Mouse (Mus musculus) skeletal muscle tissue, adult 2 months (tissue): ENCODE measurements around the gene Olfr1383.
"Not testable (repeated sequence)": the region's sequence is repeated elsewhere in the genome, so short reads cannot be mapped to it uniquely, and the experiment has no call there.

Experiments
- DNase-seq: peaks from one replicate; pipeline ENCODE4 v3.0.0-alpha.2; 2012; ENCODE audit warnings: low read depth, low spot score

Olfr1383 gene

DNA sequence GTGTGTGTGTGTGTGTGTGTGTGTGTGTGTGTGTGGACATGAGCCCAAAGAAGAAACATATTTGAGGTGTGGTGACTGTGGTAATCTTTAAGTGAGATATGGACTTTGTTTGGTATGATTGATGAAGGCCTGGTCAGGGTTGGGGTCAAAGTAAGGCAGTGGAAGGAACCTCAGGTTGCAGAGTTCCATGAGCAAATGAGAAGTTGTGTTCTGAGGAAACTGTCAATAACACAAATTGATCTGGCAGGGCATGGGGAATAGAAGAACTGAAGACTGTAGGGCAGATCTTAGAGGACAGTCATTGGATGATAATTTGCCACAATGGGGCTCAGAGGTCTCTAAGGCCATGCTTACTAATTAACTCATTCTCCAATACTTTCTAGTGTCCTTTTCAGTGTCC lies at the start of gene Olfr1383:
Gene Olfr1383 (plus strand): TSS at position 301 of the 400 bp plus-strand sequence.
- no peak for DNase-seq

DNA sequence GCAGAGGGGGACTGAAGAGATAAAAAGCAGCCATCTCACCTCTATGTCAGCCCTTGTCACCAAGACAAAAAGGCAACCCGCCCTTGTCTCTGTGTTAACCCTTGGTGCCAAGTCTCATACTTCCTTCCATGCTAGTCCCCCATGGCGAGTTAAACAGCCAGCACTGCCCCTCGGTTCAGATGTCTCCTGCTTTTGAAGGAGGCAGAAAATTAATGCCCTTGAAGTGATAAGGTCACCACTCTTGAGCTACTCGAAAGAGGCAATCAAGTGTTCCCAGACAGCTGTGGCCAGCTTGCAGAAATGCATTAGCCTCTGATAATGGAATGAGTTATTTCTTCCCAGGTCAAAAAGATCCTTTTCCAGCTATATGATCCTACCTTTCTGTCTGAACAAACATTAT lies 33.5 kb upstream of the Olfr1383 start:
- DNase-seq = no peak

DNA sequence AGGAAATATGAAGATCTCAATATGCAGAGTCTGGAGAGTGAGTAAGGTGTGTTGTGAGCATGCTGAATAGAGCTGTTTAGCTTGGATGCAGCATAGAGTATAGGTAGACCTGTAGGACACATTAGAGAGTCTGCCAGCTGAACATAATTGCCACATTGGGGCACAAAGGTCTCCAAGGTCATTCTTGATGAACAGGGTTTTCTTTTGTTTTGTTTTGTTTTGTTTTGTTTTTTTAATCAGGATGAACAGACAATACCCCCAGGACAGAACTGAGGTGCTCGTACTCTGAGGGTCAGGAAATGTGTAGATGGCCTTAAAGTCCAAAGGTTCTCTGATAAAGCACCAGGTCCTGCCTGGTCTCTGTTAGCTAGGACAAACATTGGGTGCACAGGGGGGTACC lies 30.7 kb upstream of the Olfr1383 start, which contains the start of gene Olfr1385:
Gene Olfr1385 (plus strand): TSS at position 301 of the 400 bp plus-strand sequence.
- not testable (repeated sequence) for DNase-seq

DNA sequence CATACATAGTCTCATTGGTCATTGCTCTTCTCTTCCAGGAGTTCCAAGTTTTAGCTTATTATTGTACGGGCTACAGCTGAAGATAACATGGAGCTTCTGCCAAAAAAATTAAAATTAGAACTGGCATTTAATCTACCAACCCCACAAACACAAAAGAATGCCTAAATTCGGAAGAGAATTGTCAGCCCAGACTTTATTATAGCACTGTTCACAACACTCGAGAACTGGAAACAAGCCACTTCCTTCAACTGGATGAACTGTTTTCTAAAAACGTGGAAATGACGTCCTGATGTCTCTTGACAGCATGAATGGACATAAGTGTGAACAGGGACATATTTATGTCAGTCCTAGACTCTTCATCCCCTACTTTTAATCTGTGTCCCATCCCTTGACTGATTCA lies 1.4 kb upstream of the Olfr1383 start:
- DNase-seq = no peak

DNA sequence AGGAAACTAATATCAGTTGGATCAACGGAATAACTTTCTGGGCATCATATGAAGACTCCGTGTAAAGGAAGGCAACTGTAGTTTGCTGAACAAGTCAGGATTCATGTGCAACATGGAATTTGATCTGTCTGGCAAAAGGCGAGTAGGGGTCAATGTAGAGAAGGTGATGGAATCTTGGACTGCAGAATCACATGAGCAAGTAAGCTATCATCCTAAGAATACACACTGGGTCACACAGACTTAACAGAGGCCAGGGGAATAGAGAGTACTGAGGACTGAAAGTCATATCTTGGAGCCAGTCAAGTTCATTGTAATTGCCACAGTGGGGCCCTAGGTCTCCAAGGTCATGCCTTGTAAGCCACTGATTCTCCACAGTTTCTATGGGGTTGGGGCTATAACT lies 8.5 kb downstream of the Olfr1383 start, which contains the start of gene Olfr1382:
Gene Olfr1382 (plus strand): TSS at position 301 of the 400 bp plus-strand sequence.
- DNase-seq = no peak

DNA sequence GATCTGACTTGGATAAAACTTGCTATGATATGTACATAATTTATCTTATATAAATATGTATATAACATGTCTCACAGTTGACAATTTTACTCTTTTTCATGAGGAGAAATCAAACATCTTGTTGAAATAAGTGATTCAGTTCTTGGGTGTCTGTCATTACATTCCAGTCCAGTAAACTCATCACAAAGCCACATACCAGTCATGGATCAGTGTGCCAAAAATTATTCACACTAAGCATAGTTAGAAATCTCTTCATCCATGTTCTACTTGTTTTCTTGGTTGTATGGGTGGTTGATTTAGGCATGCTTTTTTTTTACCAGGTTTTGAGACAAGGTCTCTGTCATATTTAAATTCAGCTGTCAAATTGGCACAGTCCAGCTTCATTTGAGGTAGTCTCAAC lies 13.3 kb downstream of the Olfr1383 start:
- no peak for DNase-seq

DNA sequence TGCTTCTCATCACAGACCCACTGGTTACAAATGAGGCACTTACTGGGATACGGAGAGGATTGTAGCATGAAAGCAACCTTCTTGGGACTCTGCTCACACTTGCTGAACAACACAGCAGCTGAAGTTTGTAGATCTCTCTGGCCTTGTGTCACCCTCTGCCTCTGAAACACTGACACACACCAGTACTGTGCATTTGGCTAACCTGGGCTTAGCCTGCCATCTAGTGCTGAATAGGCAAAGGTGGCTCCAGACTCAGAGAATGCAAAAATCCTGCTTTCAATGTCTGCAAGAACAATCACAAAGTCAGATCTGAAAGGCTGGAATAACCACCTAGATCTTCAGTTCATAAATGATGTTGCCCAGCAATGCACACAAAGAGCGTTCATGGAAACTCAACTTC lies 17.2 kb downstream of the Olfr1383 start:
- not testable (repeated sequence) for DNase-seq

DNA sequence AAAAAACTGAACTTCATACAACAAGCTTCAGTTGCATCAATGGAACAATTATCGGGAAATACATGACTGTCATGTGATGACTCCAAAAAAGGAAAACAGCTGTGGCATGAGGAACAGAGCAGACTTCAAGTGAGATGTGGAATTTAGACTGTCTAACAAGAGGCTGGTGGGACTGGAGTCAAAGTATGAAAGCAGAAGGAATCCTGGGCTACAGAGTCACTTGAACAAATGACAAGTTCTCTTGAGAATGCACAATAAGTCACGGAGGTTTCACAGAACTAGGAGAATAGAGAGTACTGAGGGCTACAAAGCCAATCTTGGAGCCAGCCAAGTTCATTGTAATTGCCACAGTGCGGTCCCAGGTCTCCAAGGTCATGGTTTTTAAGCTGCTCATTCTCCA lies 23.7 kb downstream of the Olfr1383 start, which contains the start of gene Olfr1381:
Gene Olfr1381 (plus strand): TSS at position 301 of the 400 bp plus-strand sequence.
- DNase-seq = not testable (repeated sequence)

DNA sequence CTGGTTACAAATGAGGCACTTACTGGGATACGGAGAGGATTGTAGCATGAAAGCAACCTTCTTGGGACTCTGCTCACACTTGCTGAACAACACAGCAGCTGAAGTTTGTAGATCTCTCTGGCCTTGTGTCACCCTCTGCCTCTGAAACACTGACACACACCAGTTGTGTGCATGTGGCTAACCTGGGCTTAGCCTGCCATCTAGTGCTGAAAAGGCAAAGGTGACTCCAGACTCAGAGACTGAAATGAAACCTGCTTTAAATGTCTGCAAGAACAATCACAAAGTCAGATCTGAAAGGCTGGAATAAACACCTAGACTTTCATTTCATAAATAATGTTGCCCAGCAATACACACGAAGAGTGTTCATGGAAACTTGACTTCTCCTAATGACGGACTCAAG lies 34.6 kb downstream of the Olfr1383 start:
- not testable (repeated sequence) for DNase-seq

DNA sequence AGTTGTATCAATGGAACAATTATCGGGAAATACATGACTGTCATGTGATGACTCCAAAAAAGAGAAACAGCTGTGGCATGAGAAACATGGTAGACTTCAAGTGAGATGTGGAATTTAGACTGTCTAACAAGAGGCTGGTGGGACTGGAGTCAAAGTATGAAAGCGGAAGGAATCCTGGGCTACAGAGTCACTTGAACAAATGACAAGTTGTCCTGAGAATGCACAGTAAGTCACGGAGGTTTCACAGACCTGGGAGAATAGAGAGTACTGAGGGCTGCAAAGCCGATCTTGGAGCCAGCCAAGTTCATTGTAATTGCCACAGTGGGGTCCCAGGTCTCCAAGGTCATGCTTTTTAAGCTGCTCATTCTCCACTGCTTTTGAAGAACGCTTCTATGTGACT lies 37.1 kb downstream of the Olfr1383 start, which contains the start of gene Olfr1380:
Gene Olfr1380 (plus strand): TSS at position 301 of the 400 bp plus-strand sequence.
- not testable (repeated sequence) for DNase-seq

DNA sequence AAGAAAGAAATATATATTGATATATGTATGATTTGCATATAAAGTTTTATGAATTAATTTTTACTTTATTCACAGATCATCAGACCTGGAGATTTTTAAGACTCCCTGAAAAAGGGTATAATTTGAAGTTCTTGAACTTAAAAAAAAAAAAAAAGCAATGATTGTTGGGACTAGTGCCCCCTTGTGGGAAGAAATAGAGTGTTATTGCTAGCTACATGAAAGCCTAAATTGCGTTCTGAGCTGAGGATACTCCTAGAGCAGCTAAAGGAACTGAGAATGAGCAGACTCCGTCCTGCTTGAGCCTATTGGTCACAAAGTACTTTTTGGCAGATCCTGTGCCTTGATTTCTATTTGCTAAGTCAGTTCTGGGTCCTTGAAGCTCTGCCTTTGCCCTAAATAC lies 55.6 kb downstream of the Olfr1383 start:
- not testable (repeated sequence) for DNase-seq
